Mouse (Mus musculus) liver, adult (tissue): Measurements from ENCODE around the gene Il15ra.

Experiments
- GATA4 ChIP-seq: IDR thresholded peaks from 2 replicates; pipeline ENCODE4 v1.6.1; 2014; ENCODE audit warnings: mild to moderate bottlenecking, low read length; ENCODE audit not compliant: insufficient replicate concordance

The Il15ra gene

DNA sequence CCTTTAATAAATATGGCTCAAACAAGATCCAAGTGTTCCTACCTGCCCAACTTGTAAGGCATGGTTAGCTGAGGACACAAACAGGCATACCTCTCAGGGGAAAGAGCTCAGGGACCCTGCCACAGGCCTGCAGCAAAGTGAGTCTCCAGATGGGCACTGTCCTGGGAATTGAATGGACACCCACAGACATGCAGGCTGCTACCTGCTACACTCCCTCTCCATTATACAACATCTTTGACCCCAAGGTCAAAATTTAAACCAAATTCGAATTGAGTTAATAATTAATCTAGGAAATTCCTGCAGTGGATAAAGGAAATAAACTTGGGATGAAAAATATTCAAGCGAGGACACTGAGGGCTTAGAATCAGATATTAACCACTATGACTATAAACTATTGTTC, 9.2 kb upstream of the Il15ra start:
- TF ChIP-seq GATA4 = no peak

DNA sequence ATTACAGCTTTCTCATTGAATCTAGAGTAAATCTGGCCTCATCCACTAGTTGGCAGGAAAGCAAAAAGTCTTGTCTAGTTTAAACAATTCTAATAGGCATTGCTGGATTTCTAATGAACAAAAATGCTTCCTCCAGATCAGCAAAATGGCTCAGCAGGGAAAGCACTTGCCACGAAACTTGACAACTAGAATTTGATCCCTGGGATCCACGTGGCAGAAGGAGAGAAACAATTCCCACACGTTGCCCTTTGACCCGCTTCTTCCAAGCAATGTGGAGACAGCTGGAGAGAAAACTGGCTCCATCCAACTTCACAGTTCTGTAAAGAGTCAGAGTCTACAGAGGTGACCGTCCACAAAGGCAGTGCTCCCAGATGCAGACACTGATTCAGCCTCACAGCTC, 6.1 kb upstream of the Il15ra start:
- TF ChIP-seq GATA4 = no peak

DNA sequence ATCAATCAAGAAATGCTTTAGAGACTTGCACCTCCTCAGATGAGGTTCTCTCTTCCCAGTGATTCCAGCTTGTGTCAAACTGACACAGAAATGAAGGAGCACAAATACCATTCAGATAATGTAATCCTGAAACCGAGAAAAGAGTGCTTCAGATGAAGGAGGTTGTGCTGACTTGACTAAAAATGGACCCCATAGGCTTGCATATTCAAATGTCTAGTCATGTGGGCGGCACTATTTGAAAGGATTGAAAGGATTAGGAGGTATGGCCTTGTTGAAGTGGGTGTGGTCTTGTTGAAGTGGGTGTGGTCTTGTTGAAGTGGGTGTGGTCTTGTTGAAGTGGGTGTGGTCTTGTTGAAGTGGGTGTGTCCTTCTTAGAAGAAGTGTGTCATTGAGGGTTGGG, 5.2 kb upstream of the Il15ra start:
- no peak for TF ChIP-seq GATA4

DNA sequence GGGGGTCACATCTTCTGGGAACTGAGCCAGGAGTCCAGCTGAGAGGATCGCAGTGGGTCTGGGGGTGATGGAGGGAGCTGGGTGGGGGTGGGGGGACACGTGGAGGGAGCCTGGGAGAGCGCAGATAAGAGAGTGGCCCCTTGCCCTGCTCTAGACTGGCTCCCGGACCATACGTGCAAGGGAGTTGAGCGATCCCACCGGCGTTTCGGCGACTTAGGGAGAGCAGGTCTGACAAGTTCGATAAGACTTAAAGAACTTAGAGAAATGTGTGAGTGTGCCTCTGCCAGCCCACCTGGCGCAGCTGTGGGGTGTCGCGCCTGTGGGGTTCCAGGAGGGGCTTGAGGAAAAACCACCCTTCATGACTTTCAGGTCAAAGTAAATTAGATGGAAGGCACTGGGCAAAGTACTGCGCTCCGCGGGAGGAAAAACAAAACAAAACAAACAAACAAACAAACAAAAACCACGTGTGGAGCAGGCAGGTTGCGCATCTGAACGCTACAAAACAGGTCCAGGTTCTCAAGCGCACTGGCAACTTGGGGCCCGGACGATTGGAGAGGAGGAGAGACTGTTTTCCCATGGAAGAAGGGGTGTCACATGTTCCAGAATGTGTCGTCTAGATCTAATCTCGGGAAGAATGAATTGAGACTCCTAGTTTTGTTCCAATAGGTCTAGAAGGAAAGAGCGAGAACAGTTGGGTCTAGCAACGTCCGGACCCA, 1.1 kb downstream of the Il15ra start:
- TF ChIP-seq GATA4 = peak; percentile 28; the same call in 1 of the 2 replicates

DNA sequence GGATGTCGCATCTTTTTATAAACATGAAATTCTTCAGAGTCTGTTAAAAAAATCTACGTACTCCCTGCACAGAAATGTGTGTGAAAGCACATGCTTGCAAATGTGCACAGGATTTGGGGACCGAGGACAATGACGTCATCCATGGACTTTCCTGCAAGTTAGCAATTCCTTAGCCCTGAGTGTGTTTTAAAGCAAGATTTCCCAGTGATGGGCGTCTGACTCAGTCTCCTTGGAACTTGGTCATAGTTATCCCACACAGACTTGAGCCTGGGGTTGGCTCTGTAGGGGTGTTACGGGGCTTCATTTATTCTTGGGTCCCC, 1.6 kb downstream of the Il15ra start:
- TF ChIP-seq GATA4 = no peak

DNA sequence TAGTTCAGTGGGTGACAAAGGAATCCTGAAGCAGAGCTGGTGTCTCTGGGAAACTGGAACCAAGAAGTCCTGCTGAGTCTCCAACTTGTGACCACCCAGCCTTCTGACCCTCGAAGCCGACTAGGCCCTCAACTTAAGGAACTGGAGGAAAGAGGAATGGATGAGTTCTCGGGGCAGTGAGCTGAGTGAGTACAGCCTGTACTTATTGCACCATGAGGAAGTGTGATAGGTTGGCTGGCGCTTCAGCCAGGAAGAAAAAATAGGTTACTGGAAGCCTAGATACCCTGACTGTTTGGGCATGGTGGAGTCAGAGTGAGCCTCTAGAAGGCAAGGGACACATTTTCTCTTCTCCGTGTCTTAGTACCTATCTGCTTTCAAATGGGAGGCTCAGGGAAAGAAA, 3.4 kb downstream of the Il15ra start:
- no peak for TF ChIP-seq GATA4

DNA sequence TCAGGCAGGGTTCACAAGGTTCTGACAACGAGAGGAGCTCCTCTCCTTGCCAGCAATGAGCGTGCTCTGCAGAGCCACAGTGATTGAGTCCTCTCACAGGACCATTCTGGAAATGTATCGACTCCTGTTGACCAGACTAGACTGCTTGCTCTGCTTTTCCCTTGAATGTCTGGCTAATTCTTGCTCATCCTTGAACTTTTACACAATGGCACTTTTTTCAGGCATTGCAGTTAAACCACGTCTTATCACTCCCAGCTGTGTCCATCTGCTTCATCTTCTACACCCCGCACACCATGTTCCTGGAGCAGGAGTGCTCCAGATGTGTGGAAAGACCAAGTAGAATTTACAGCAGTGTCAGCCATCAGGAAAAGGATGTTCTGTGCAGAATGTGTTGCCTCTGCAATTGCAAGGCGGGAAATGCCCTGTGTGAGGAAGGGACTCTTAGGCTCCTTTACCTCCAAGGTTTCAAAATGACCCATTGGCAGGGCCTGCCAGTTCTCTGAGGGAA, 7.4 kb downstream of the Il15ra start:
- TF ChIP-seq GATA4 = no peak

DNA sequence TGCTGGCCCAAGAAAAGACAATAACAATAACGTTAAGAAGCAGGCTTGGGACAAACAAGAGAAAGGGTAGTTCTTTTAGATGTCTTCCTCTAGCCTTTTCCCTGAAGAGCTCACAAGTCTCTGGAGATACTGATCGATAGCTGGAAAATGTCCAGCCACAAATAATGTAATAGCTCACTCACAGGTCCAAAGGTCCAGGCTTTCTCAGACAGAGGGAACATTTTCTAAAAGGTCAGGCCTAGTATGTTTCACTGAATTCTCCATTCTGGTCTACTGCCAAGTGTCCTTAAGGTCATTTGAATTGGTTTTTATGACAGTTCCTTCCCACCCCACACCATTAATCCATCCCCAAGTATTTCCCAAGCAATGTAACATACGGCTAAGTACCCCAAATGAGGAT, 7.9 kb downstream of the Il15ra start:
- no peak for TF ChIP-seq GATA4

DNA sequence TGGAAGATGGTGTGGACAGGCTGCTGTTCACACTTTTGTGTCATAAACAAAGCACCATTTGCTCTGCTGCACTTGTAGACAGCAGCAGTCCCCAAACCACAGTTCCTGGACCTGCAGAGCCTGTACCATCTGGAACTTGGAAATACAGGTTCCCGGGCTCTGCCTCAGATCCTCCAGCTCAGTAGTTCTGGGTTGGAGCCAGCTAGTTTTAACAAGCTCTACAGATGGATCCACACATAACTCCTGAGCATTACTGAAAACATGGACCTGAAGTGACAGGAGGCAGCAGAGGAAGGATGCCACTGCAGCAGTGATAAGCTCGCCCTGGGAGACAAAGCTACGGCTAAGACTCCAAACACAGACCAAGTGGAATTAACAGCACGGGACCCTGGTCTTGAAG, 9.4 kb downstream of the Il15ra start:
- no peak for TF ChIP-seq GATA4

DNA sequence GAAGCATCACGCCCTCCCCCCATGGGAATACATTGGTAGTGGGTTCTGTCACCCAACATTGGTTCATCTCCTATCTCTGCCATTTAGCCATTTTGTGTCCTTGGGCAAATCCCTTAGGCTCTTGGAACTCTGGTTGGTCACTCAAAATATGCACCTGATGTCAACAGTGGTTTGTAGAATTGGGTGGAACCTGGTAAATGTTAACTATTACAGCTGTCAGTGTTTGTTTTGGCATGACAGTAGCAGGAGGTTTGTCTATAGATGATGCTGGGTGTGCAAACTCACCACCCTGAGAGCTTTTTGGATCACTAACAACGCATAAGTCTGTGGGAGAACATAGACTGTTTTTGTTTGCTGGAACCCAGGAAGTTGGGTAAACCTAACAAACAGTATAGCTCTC, 13.5 kb downstream of the Il15ra start:
- no peak for TF ChIP-seq GATA4

DNA sequence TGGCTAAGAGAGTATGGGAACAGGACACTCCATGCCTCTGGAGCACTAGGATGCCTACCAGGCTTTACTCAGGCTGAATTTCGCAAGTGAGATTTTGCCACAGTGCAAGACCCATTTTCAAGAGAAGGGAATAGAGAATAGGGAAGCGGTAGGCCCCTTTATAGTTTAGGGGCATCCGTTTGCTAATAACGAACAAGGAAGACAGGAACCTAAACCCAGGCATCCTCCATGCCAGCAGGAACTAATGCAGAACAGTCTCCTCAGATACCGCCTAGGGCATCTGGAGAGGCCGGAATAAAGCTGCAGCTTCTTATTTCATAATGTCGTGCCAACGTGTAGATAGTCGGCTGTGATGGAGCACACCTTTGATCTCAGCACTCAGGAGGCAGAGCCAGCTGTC, 17.5 kb downstream of the Il15ra start:
- no peak for TF ChIP-seq GATA4

DNA sequence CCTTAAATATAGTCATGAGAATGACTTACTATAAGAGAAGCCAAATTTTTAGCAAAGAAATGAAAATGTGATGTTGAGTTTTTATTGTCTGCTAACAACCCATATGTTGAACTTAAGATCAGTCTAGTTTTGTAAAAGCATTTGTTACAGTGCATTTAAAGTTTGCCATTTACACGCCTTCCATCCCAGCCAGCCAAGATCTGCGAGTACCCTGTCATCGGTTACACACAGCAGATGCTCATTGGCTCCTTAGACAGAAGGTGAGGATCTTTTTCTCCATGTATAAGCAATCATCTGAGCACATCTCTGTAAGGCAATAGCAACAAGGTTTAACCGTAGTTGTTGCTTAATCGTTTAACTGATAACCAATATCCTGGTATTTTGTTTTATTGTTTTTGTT, 22.5 kb downstream of the Il15ra start:
- TF ChIP-seq GATA4 = no peak

DNA sequence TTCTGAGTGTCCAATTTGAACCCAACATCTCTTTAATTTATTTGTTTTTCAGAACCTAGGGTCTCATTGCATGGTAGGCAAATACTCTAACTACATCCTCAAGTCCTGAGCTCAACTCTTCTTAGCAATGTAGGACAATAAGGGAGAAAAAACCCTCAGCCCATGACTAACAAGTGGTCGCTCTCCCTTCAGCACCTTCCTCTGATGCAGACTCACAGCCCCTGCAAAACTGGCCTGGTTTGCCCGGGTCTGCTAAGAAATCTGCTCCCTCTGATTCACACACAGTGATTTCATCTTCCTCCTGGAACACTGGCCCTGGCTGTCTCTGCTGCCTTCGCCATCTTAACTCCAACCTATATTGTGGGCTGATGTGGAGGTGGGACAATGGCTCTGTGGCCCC, 24.0 kb downstream of the Il15ra start:
- TF ChIP-seq GATA4 = no peak

DNA sequence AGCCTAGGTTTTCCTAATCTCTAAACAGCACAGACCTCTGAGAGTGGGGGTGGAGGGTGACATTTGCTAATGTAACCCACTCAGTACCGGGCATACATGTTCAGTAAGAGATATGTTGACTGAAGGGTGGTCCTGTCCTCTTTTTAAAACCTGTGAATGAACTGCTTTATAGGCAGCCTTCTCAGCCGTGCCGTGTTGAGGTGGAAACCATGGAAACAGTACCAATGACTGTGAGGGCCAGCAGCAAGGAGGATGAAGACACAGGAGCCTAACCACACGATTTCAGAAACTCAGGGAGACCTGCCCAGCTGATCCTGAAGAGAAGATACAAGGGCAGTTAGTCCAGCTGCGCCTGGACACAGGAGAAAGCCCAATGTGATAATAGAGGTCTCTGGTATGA, 27.9 kb downstream of the Il15ra start:
- TF ChIP-seq GATA4 = no peak

DNA sequence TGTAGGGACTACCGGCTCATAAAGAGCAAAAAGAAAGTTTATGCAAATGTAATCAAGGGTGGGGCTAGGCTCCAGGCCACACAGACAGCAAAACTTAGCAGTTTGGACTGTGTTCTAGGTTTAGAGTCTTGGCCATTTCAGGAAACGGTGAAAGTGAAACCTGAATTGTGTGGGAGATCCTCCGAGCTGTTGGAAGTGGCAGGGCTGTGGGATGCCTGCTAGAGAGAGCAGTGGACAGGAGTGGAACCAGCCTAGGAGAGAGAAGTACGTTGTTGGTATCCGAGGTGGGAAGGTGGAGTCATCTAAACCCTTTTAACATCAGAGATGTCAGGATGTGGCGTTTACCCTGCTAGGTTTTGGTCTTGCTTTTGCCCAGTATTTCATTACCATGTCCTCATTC, 30.8 kb downstream of the Il15ra start:
- TF ChIP-seq GATA4 = no peak

DNA sequence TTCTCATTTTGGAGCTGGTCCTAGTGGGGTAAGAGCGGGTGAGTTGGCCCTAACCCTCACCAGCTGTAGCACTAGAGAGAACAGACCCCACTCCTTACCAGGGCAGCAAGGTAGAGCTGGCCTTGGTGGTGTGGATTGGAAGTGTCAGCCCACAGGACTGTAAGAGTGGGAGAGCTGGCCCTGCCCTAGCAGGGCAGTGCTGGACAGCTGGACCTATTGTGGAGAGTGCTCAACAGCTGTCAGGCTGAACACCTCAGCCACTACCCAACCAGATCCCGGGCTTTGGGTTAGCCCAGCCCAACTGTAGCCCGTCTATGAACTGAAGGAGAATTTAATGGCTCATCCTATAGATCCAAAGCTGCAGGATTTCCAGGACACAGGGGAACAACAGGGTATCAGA, 33.7 kb downstream of the Il15ra start:
- TF ChIP-seq GATA4 = no peak

DNA sequence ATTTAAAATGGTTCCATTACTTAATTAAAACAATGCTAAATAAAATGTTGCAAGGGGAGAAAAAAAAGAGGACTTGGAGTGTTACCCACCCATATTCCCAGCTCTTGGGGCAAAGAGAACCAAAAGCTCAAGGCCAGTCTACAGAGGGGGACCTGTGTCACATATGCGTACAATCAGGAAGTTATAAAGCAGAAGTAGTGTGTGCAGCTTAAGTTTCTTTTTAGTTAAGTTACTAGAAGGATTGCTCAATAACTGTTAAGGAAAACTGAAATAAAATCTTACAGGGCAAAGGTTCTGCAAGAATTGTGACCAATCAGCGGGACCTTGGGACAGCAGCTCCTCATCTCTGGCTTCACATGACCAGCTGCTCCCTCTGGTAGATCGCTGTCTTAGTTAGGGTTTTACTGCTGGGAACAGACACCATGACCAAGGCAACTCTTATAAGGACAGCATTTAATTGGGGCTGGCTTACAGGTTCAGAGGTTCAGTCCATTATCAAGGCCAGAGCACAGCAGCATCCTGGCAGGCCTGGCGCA, 34.5 kb downstream of the Il15ra start:
- TF ChIP-seq GATA4 = no peak
